16 mouse cellular contexts compared by ENCODE assay signal in the genomic region with DNA sequence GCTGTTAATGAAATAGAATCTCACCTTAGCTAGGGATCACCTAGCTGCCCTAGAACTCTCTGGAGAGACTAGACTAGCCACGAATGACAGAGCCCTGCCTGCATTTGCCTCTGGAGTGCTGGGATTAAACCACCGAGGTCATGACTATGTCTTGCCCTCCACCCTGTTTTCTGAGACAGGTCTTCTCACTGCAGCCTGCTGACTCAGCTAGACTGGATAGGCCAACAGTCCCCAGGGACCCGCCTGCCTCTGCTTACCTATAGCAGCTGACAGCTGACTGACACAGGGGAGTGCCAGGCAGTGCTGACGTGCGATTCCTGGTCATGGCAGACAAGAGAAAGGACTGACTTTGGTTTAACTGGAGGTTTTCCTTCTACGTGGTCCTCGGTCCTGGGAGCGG. TPM values are rescaled to one million over a fixed set of nuclear protein-coding genes. Genes with fewer than 3 reads are reported as not detected.
DNase-seq lines count a peak whose midpoint lies in the region; ATAC-seq and TF ChIP-seq lines count a peak whose summit lies in the region.
"Had no signal": no experiment of that assay in that cellular context is flagged by ENCODE, and none has a peak within 500 bp of the region (broad histone marks: within the 10 kb centered on the region; RNA-seq: fewer than 3 reads in every experiment).

No protein-coding gene starts in this region.

- 80% methylated on average over 8 of the region's 8 CpGs for WGBS in heart, embryonic 10.5 days
- WGBS in heart, embryonic 12.5 days, result 83% methylated on average over 8 of the region's 8 CpGs
- 91% methylated on average over 8 of the region's 8 CpGs for WGBS in midbrain, embryonic 11.5 days
- WGBS in midbrain, postnatal 0 days, result 88% methylated on average over 8 of the region's 8 CpGs

- in situ Hi-C loops in ES-E14 (cut with MboI; ENCODE audit: low sequenced_read_pairs in 2 of 2, unreplicated experiment in 2 of 2), result no loop called here

- peak overlapping the region; percentile 59 for H3K27ac ChIP-seq in heart, embryonic 10.5 days
- no peak overlapping the region for H3K27ac ChIP-seq in heart, embryonic 12.5 days (ENCODE audit: poor library complexity, severe bottlenecking)
- no peak overlapping the region for H3K27ac ChIP-seq in midbrain, embryonic 11.5 days (ENCODE audit: low read depth, low read length)
- no peak overlapping the region for H3K27ac ChIP-seq in midbrain, postnatal 0 days (ENCODE audit: low read depth, low read length)
- no peak overlapping the region for H3K27ac ChIP-seq in ES-E14 (ENCODE audit: insufficient read depth, low read depth, low read length, poor library complexity, severe bottlenecking)
- H3K27ac ChIP-seq: forebrain, embryonic 13.5 days; forebrain, embryonic 15.5 days had no signal

- no peaks in the 10 kb centered on the region for H3K9me3 ChIP-seq in heart, embryonic 10.5 days
- 0 out of 2 replicates have a peak, but pooled peaks cover 4% of the 10 kb centered on the region for H3K9me3 ChIP-seq in heart, embryonic 12.5 days (replicated peaks)
- H3K9me3 ChIP-seq in midbrain, embryonic 11.5 days (ENCODE audit: control insufficient read depth, low read length), result no peaks in the 10 kb centered on the region
- no peaks in the 10 kb centered on the region for H3K9me3 ChIP-seq in midbrain, postnatal 0 days (ENCODE audit: low read length)
- no peaks in the 10 kb centered on the region for H3K9me3 ChIP-seq in ES-E14 (ENCODE audit: control insufficient read depth, insufficient read depth, low read depth, low read length)
- H3K9me3 ChIP-seq: forebrain, embryonic 13.5 days; forebrain, embryonic 15.5 days had no signal

- no peak for ATAC-seq in heart, embryonic 12.5 days (ENCODE audit: insufficient number of reproducible peaks, low FRiP score)
- no peak for ATAC-seq in midbrain, embryonic 11.5 days (ENCODE audit: low FRiP score)
- ATAC-seq in midbrain, postnatal 0 days (ENCODE audit: low FRiP score), result no peak
- ATAC-seq: forebrain, embryonic 13.5 days; forebrain, embryonic 15.5 days; forebrain, postnatal 0 days had no signal

- no peak for TF ChIP-seq CTCF in midbrain, postnatal 0 days (IDR thresholded peaks at IDR 0.05)

- H3K9ac ChIP-seq in heart, embryonic 12.5 days, result no peak overlapping the region
- no peak overlapping the region for H3K9ac ChIP-seq in midbrain, embryonic 11.5 days (ENCODE audit: low read length)
- no peak overlapping the region for H3K9ac ChIP-seq in midbrain, postnatal 0 days (replicated peaks; ENCODE audit: low read length, poor library complexity, severe bottlenecking)
- no peak overlapping the region for H3K9ac ChIP-seq in ES-E14 (ENCODE audit: insufficient read depth, low read depth, low read length, poor library complexity, severe bottlenecking)
- H3K9ac ChIP-seq: forebrain, embryonic 13.5 days; forebrain, embryonic 15.5 days; forebrain, postnatal 0 days had no signal

- H3K4me2 ChIP-seq in heart, embryonic 12.5 days, result no peak overlapping the region
- H3K4me2 ChIP-seq in midbrain, embryonic 11.5 days, result no peak overlapping the region
- no peak overlapping the region for H3K4me2 ChIP-seq in midbrain, postnatal 0 days (ENCODE audit: low read depth, low read length, poor library complexity, severe bottlenecking)
- H3K4me2 ChIP-seq: forebrain, embryonic 13.5 days; forebrain, embryonic 15.5 days had no signal

- no peak overlapping the region for H3K4me3 ChIP-seq in heart, embryonic 10.5 days
- H3K4me3 ChIP-seq in heart, embryonic 12.5 days, result no peak overlapping the region
- H3K4me3 ChIP-seq in midbrain, embryonic 11.5 days (ENCODE audit: low read depth, low read length), result no peak overlapping the region
- H3K4me3 ChIP-seq in midbrain, postnatal 0 days (ENCODE audit: low read depth, low read length), result no peak overlapping the region
- no peak overlapping the region for H3K4me3 ChIP-seq in ES-E14 (ENCODE audit: insufficient read depth in 1 of 2, low read depth in 1 of 2, low read length in 2 of 2, poor library complexity in 1 of 2, severe bottlenecking in 1 of 2)
- H3K4me3 ChIP-seq: forebrain, embryonic 13.5 days; forebrain, embryonic 15.5 days had no signal

- no peaks in the 10 kb centered on the region for H3K36me3 ChIP-seq in heart, embryonic 10.5 days
- H3K36me3 ChIP-seq in heart, embryonic 12.5 days, result no peaks in the 10 kb centered on the region
- no peaks in the 10 kb centered on the region for H3K36me3 ChIP-seq in midbrain, embryonic 11.5 days (ENCODE audit: control insufficient read depth, insufficient read depth, low read length)
- H3K36me3 ChIP-seq in midbrain, postnatal 0 days (ENCODE audit: insufficient read depth, low read length), result no peaks in the 10 kb centered on the region
- no peaks in the 10 kb centered on the region for H3K36me3 ChIP-seq in ES-E14 (ENCODE audit: control insufficient read depth, insufficient read depth, low read length, poor library complexity, severe bottlenecking)
- H3K36me3 ChIP-seq: forebrain, embryonic 15.5 days had no signal

- no peak for DNase-seq in heart, embryonic 10.5 days (ENCODE audit: low spot score)
- DNase-seq in midbrain, embryonic 11.5 days (ENCODE audit: low spot score, missing footprints), result peak; percentile 26
- no peak for DNase-seq in midbrain, postnatal 0 days (ENCODE audit: low spot score)
- no peak for DNase-seq in ES-E14 (ENCODE audit: low read depth, low spot score)
- DNase-seq in yolk sac, embryonic 10.5 days (ENCODE audit: low spot score), result peak; percentile 42
- no peak for DNase-seq in cerebellum, adult 9-10 months
- no peak for DNase-seq in kidney, adult 9 months
- DNase-seq: cerebellum, adult 11 months; cerebellum, adult 18-20 months; cerebellum, adult 8-10 months; cerebellum, postnatal 10 days; cerebellum, postnatal 25 days; forebrain, postnatal 0 days had no signal

- H3K4me1 ChIP-seq in heart, embryonic 10.5 days, result peaks cover 34% of the 10 kb centered on the region
- H3K4me1 ChIP-seq in heart, embryonic 12.5 days (replicated peaks), result peaks cover 8% of the 10 kb centered on the region
- H3K4me1 ChIP-seq in midbrain, embryonic 11.5 days (ENCODE audit: control insufficient read depth, insufficient read depth, low read length), result no peaks in the 10 kb centered on the region
- H3K4me1 ChIP-seq in midbrain, postnatal 0 days (ENCODE audit: insufficient read depth, low read length), result no peaks in the 10 kb centered on the region
- no peaks in the 10 kb centered on the region; a peak in 1 of 4 replicates for H3K4me1 ChIP-seq in ES-E14 (ENCODE audit: control insufficient read depth in 2 of 2, insufficient read depth in 2 of 2, low read length in 2 of 2, poor library complexity in 1 of 2)

- peaks cover 6% of the 10 kb centered on the region; the same call in 1 of the 2 replicates for H3K27me3 ChIP-seq in heart, embryonic 10.5 days (ENCODE audit: insufficient read depth, poor library complexity, severe bottlenecking)
- no peaks in the 10 kb centered on the region for H3K27me3 ChIP-seq in heart, embryonic 12.5 days (replicated peaks)
- peaks cover 10% of the 10 kb centered on the region for H3K27me3 ChIP-seq in midbrain, embryonic 11.5 days (ENCODE audit: control insufficient read depth, insufficient read depth, low read length)
- H3K27me3 ChIP-seq in midbrain, postnatal 0 days (ENCODE audit: insufficient read depth, low read length), result no peaks in the 10 kb centered on the region
- H3K27me3 ChIP-seq: forebrain, embryonic 15.5 days had no signal

TF ChIP-seq in ES-E14, 5 proteins besides CTCF, POLR2A, EP300 and RAD21:
- TF ChIP-seq MAFK (IDR thresholded peaks at IDR 0.05; ENCODE audit: insufficient read depth, low read depth, low read length) (peak; percentile 68; the same call in 1 of the 2 replicates), CHD2 (IDR thresholded peaks at IDR 0.05; ENCODE audit: low read depth, low read length) (no peak)

RNA-seq across cellular contexts. Expression of a gene that starts 12.7 kb away (rescaled TPM):
- polyA plus RNA-seq in heart, embryonic 10.5 days (2016; fragmentation: Nextera tagmentation; extraction: Ambion mirVana), result 53.3 and 61.0 TPM in 2 replicates
- polyA plus RNA-seq in heart, embryonic 12.5 days (2016; fragmentation: Nextera tagmentation; extraction: Ambion mirVana), result 58.9 and 64.4 TPM in 2 replicates
- 252 and 256 TPM in 2 replicates for polyA plus RNA-seq in midbrain, embryonic 11.5 days (2014; fragmentation: Nextera tagmentation; extraction: Ambion mirVana)
- 7.3 and 10.3 TPM in 2 replicates for total RNA-seq in midbrain, postnatal 0 days (2014; rRNA removed)
- polyA plus RNA-seq in midbrain, postnatal 0 days (2015; fragmentation: Nextera tagmentation; extraction: Ambion mirVana), result 20.4 and 23.3 TPM in 2 replicates
- 43.3 and 57.8 TPM in 2 replicates for total RNA-seq in ES-E14 (2012; rRNA removed)

Comparison
In these comparisons a context has a peak if more than half of its experiments do, and no peak if none do; other contexts are left out.
1. DNase-seq: peak in midbrain, embryonic 11.5 days (single experiment) and yolk sac, embryonic 10.5 days (single experiment); none in heart, embryonic 10.5 days (single experiment), midbrain, postnatal 0 days (single experiment), ES-E14 (single experiment), cerebellum, adult 9-10 months (single experiment) and kidney, adult 9 months (single experiment).